Mouse (Mus musculus) hindbrain, embryonic 10.5 days (tissue): ENCODE measurements around the gene Gm15517. TPM values are rescaled to one million over a fixed set of nuclear protein-coding genes. Genes with fewer than 3 reads are reported as not detected.
"Not testable (repeated sequence)": the region's sequence is repeated elsewhere in the genome, so short reads cannot be mapped to it uniquely, and the experiment has no call there.

Experiments used
- DNase-seq: peaks from one replicate; pipeline ENCODE4 v3.0.0-alpha.2; 2017; ENCODE audit warnings: low spot score
- H3K27ac ChIP-seq: fragments of 300-500 bp; sonication (generic); 2 replicates; pipeline ENCODE4 v1.5.1; 2016; ENCODE audit warnings: mild to moderate bottlenecking, moderate library complexity
- H3K27me3 ChIP-seq: fragments of 300-500 bp; sonication (generic); 2 replicates; pipeline ENCODE4 v1.6.1; 2016; ENCODE audit warnings: mild to moderate bottlenecking; ENCODE audit not compliant: poor library complexity, insufficient read depth, severe bottlenecking
- H3K36me3 ChIP-seq: fragments of 300-500 bp; sonication (generic); 2 replicates; pipeline ENCODE4 v1.6.1; 2016; ENCODE audit warnings: mild to moderate bottlenecking, moderate library complexity
- H3K4me1 ChIP-seq: fragments of 300-500 bp; sonication (generic); replicated peaks from 2 replicates; pipeline ENCODE4 v1.6.1; 2016; ENCODE audit warnings: mild to moderate bottlenecking
- H3K4me3 ChIP-seq: fragments of 300-500 bp; sonication (generic); 2 replicates; pipeline ENCODE4 v1.5.1; 2016; ENCODE audit warnings: mild to moderate bottlenecking, moderate library complexity
- H3K9me3 ChIP-seq: fragments of 300-500 bp; sonication (generic); 2 replicates; pipeline ENCODE4 v1.6.1; 2016; ENCODE audit warnings: mild to moderate bottlenecking, moderate library complexity
- WGBS: fragments of 180-500 bp; shearing (Covaris S2); methylation state at CpG from one replicate; pipeline ENCODE4 v1.1.7; 2016; 5-methylcytosine and 5-hydroxymethylcytosine counted together
- polyA plus RNA-seq: library from polyadenylated mRNA; unstranded; fragments of >200 nt; fragmentation: Nextera tagmentation; extraction: Ambion mirVana; gene quantifications from 2 replicates; pipeline ENCODE4 v1.2.1, GENCODE M21; 2016

Gene Gm15517
- polyA plus RNA-seq, 1 experiment from 2014 or later: not detected

GRCm38 (mm10) chr7:44249248-44249647 lies 12.0 kb upstream of the Gm15517 start:
- no peak overlapping the region for H3K4me3 ChIP-seq
- no peaks in the 10 kb centered on the region for H3K27me3 ChIP-seq
- WGBS: 96% methylated on average over 4 of the region's 4 CpGs
- peaks cover 36% of the 10 kb centered on the region for H3K4me1 ChIP-seq
- peaks cover 63% of the 10 kb centered on the region for H3K36me3 ChIP-seq
- H3K9me3 ChIP-seq: no peaks in the 10 kb centered on the region
- no peak for DNase-seq
- no peak overlapping the region for H3K27ac ChIP-seq

DNA sequence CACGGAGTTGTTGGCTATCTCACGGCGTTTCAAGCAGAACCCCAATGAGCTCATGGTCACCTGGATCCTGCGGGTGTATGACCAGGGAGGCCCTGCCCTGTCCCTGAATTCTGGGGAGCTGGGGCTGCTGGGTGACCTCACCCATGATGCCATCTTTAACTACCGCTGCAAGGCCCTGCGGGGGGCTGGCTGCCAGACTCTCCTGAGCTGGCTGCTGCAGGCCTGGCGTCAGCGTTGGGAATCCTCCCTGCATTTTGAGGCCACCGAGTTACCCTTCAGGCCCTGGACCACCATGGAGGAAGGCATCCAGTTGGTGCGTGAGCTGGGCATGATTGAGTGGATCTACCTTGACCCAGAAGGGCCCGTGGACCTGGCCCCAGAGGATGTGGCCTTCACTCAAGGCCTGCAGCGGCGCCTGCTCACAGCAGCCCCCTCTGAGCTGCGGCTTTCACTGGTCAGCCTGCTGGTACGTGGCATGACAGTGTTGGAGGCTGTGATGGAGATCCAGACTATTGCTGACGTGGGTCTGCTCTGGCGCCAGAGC lies 10.4 kb upstream of the Gm15517 start:
- H3K9me3 ChIP-seq, H3K27ac ChIP-seq, DNase-seq, H3K27me3 ChIP-seq: not testable (repeated sequence)
- Histone ChIP-seq H3K36me3 (peaks cover 72% of the 10 kb centered on the region), H3K4me1 (peaks cover 28% of the 10 kb centered on the region), H3K4me3 (peak overlapping the region; percentile 9; the same call in 1 of the 2 replicates)
- WGBS: 92% methylated on average over 17 of the region's 17 CpGs

- Histone ChIP-seq H3K36me3 (peaks cover 68% of the 10 kb centered on the region), H3K4me3 (no peak overlapping the region)
These were observed 8.1 kb upstream of the Gm15517 start for GRCm38 (mm10) chr7:44253023-44253616.

DNA sequence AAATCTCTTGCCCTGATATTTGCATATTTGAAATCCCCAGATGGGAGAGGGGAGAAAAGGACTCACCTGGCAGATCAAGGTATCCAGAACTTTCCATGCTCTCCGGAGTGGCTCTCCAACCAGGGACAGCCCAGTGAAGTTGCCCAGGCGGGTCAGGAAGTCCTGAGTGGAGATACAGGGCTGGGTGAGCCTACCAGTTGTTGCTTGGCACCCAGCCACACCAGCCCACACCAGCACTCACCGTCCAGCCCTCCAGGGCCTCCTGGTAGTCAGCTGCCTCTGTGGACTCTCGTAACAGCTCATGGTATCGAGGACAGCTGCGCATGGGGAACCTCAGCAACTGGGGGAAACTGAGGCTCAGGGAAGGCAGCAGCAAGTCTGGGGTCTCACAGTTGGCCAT lies 6.3 kb upstream of the Gm15517 start:
- Histone ChIP-seq H3K4me1 (0 out of 2 replicates have a peak, but pooled peaks cover 5% of the 10 kb centered on the region), H3K4me3 (no peak overlapping the region), H3K9me3 (no peaks in the 10 kb centered on the region), H3K36me3 (peaks cover 50% of the 10 kb centered on the region), H3K27me3 (no peaks in the 10 kb centered on the region), H3K27ac (no peak overlapping the region)
- WGBS: 86% methylated on average over 6 of the region's 6 CpGs
- DNase-seq: no peak

More at GRCm38 (mm10) chr7:44253023-44253616, 8.1 kb upstream of the Gm15517 start:
- H3K4me1 ChIP-seq: peaks cover 22% of the 10 kb centered on the region
- no peak overlapping the region for H3K27ac ChIP-seq
- no peaks in the 10 kb centered on the region for H3K9me3 ChIP-seq
- DNase-seq: no peak
- H3K27me3 ChIP-seq: no peaks in the 10 kb centered on the region
- 75% methylated on average over 15 of the region's 15 CpGs for WGBS

- Histone ChIP-seq H3K4me1 (peaks cover 10% of the 10 kb centered on the region; the same call in 1 of the 2 replicates), H3K36me3 (peaks cover 29% of the 10 kb centered on the region), H3K9me3 (no peaks in the 10 kb centered on the region), H3K27me3 (peaks cover 18% of the 10 kb centered on the region), H3K4me3 (no peak within 1 kb of the TSS), H3K27ac (no peak within 1 kb of the TSS)
- no peak for DNase-seq
- WGBS: 80% methylated on average over 4 of the region's 4 CpGs
These were observed 4.0 kb upstream of the Gm15517 start, which contains the start of gene Acp4 for GRCm38 (mm10) chr7:44257278-44257677. Gene Acp4 (minus strand): TSS chr7:44257378.

DNA sequence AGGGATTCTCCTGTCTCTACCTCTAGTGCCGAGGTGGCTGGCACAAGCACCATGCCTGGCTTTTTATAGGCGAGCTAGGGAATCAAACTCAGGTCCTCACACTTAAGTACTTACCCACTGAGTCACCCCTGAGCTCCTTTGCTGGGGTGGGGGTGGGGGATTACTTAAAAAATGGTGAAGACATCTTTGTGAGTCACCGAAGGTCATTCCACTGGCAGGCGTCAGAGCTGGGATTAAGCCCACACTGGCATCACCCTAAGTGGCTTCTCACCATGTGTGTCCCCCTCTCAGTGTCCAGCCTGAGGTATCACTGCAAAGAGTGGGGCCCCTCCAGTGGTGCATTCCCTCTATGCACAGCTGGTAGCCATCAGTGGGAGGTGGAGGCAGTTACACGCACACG lies 837 bp upstream of the Gm15517 start:
- H3K27me3 ChIP-seq: peaks cover 40% of the 10 kb centered on the region
- H3K27ac ChIP-seq: no peak overlapping the region
- DNase-seq: no peak
- H3K4me3 ChIP-seq: no peak overlapping the region
- peaks cover 13% of the 10 kb centered on the region for H3K4me1 ChIP-seq
- no peaks in the 10 kb centered on the region for H3K9me3 ChIP-seq
- WGBS: 79% methylated on average over 6 of the region's 6 CpGs
- H3K36me3 ChIP-seq: no peaks in the 10 kb centered on the region

GRCm38 (mm10) chr7:44262791-44263643 lies 1.8 kb downstream of the Gm15517 start:
- WGBS: 2% methylated on average over 34 of the region's 34 CpGs
- Histone ChIP-seq H3K27me3 (peaks cover 48% of the 10 kb centered on the region), H3K4me3 (peak overlapping the region; percentile 38), H3K36me3 (no peaks in the 10 kb centered on the region), H3K9me3 (no peaks in the 10 kb centered on the region), H3K4me1 (peaks cover 13% of the 10 kb centered on the region), H3K27ac (no peak overlapping the region)
- DNase-seq: peak; percentile 95

DNA sequence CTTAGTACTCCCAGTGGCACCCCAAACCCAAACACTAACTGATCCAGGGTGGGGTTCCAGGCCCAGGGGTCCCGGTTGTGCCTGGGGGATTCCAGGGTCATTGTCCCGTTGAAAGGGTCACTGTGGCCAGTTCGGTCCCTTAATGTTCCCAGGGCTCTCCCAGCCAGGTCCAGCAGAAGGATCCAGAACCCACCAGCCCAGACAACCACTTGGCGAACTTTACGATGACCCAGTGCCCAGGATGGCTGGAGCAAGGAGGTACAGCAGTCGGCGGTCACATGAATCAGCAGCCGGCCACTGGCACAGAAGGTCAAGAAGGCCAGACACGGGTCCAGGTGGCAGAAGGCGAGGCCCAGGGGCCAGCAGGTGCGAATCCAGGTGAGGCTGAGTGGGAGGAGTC lies 6.9 kb downstream of the Gm15517 start:
- peaks cover 5% of the 10 kb centered on the region for H3K4me1 ChIP-seq
- H3K4me3 ChIP-seq: no peak overlapping the region
- no peak for DNase-seq
- H3K36me3 ChIP-seq: no peaks in the 10 kb centered on the region
- peaks cover 37% of the 10 kb centered on the region for H3K27me3 ChIP-seq
- H3K9me3 ChIP-seq: no peaks in the 10 kb centered on the region
- whole genome bisulfite sequencing: 86% methylated on average over 11 of the region's 11 CpGs
- no peak overlapping the region for H3K27ac ChIP-seq

DNA sequence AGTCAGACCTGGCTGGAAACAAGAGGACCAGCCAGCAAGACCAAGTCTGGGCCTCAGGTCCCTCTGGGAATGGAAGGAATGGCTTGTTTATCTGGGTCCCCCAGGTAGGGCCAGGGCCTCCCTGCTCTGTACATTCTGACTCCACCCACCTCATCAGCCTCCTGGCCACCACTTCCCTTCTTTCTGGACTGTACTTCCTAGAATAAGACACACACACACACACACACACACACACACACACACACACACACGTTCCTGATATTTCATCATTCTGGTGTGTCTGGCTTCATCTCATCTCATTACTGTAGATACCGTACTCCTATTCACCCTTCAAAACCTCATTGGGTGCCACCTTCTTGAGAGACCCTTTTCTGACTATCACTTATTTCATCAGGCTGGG lies 8.2 kb downstream of the Gm15517 start:
- H3K4me1 ChIP-seq: peaks cover 4% of the 10 kb centered on the region; the same call in 1 of the 2 replicates
- no peaks in the 10 kb centered on the region for H3K36me3 ChIP-seq
- DNase-seq: no peak
- H3K27ac ChIP-seq: no peak overlapping the region
- no peaks in the 10 kb centered on the region for H3K9me3 ChIP-seq
- peaks cover 38% of the 10 kb centered on the region for H3K27me3 ChIP-seq
- H3K4me3 ChIP-seq: no peak overlapping the region
- 91% methylated on average over 2 of the region's 2 CpGs for WGBS

DNA sequence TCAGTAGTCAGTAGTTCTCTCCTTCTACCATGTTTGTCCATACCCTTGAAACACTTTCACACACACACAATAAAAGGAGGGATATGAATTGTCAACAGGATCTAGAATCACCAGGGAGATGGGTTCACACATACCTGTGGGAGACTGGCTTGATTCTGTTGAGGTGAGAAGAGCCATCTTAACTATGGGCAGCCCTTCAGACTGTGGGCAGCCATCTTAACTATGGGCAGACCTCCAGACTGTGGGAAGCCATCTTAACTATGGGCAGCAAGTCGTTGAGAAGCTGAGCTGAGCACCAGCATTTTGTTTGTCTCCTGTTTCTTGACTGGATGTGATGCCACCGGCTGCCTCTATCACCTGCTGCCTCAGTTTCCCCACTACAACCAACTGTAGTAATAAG lies 10.1 kb downstream of the Gm15517 start:
- peaks cover 4% of the 10 kb centered on the region; the same call in 1 of the 2 replicates for H3K4me1 ChIP-seq
- no peak overlapping the region for H3K4me3 ChIP-seq
- peaks cover 47% of the 10 kb centered on the region for H3K27me3 ChIP-seq
- H3K27ac ChIP-seq: no peak overlapping the region
- no peaks in the 10 kb centered on the region for H3K36me3 ChIP-seq
- 73% methylated on average over 2 of the region's 2 CpGs for WGBS
- H3K9me3 ChIP-seq: no peaks in the 10 kb centered on the region
- DNase-seq: no peak

- WGBS: 92% methylated on average over 7 of the region's 7 CpGs
- Histone ChIP-seq H3K9me3 (no peaks in the 10 kb centered on the region), H3K4me1 (peaks cover 4% of the 10 kb centered on the region; the same call in 1 of the 2 replicates), H3K4me3 (no peak overlapping the region), H3K27me3 (peaks cover 43% of the 10 kb centered on the region), H3K36me3 (no peaks in the 10 kb centered on the region), H3K27ac (no peak overlapping the region)
- DNase-seq: no peak
These were observed 11.3 kb downstream of the Gm15517 start for GRCm38 (mm10) chr7:44272546-44272945.

DNA sequence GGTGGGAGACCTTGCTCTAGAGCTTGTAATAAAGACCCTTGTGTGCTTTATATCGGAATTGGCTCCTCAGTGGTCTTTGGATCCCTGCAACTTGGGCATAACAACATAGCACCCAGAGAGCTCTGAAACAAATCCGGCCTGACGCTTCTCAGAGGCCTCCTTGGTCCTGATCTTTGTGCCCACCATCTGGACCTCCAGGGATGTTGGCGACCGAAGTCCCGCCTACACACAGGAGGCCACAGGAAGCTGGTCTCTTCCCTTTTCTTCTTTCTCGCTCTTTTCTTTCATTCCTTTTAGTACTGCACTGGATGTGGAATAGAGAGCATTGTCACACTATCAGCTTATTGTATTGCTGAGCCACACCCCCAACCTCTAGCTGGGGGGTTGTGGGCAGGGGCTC lies 12.2 kb downstream of the Gm15517 start:
- no peak overlapping the region for H3K27ac ChIP-seq
- peaks cover 34% of the 10 kb centered on the region for H3K27me3 ChIP-seq
- peaks cover 4% of the 10 kb centered on the region; the same call in 1 of the 2 replicates for H3K4me1 ChIP-seq
- H3K9me3 ChIP-seq: 0 out of 2 replicates have a peak, but pooled peaks cover 5% of the 10 kb centered on the region
- no peaks in the 10 kb centered on the region for H3K36me3 ChIP-seq
- no peak overlapping the region for H3K4me3 ChIP-seq
- no peak for DNase-seq
- 54% methylated on average over 7 of the region's 7 CpGs for WGBS

- Histone ChIP-seq H3K27ac (no peak overlapping the region), H3K9me3 (0 out of 2 replicates have a peak, but pooled peaks cover 5% of the 10 kb centered on the region), H3K27me3 (peaks cover 32% of the 10 kb centered on the region), H3K36me3 (no peaks in the 10 kb centered on the region), H3K4me1 (peaks cover 4% of the 10 kb centered on the region; the same call in 1 of the 2 replicates), H3K4me3 (no peak overlapping the region)
- WGBS: 39% methylated on average over 11 of the region's 11 CpGs
- DNase-seq: no peak
These were observed 12.8 kb downstream of the Gm15517 start for GRCm38 (mm10) chr7:44274096-44274495.
